Mouse (Mus musculus): Measurements from ENCODE around the gene Arpc1a.

DNA sequence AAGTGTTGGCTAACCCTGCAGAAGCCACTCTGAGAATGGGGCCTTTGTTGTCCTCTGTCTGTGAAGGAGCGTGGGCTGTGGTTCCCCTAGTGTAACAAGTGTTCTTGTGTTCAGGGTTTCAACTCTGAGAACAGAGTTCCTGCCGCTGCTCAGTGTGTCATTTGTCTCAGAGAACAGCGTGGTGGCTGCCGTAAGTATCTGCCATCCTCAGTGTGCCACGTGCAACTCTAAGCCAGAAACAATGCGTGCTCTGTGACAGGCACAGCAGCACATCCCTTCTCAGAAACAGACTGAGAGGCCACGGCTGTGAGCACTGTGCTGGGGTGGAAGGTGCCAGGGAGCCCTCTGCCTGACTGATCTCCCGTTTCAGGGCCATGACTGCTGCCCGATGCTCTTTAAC, 20.7 kb downstream of the Arpc1a start:
- TF ChIP-seq CTCF (IDR thresholded peaks at IDR 0.05; ENCODE audit: borderline replicate concordance, insufficient read depth, low read depth, low read length): no peak
- TF ChIP-seq POLR2A (IDR thresholded peaks at IDR 0.05; ENCODE audit: borderline replicate concordance, insufficient read depth, low read length): no peak

Data from cerebellum, adult 2 months (tissue).